Mouse (Mus musculus): ENCODE measurements around the gene Pim3. TPM values are rescaled to one million over a fixed set of nuclear protein-coding genes. Genes with fewer than 3 reads are reported as not detected.
A peak's percentile ranks its signal among the peaks of the same experiment; 100 is the strongest.

The Pim3 gene
- polyA plus RNA-seq, 1 experiment from 2014 or later, result 46.6 TPM

DNA sequence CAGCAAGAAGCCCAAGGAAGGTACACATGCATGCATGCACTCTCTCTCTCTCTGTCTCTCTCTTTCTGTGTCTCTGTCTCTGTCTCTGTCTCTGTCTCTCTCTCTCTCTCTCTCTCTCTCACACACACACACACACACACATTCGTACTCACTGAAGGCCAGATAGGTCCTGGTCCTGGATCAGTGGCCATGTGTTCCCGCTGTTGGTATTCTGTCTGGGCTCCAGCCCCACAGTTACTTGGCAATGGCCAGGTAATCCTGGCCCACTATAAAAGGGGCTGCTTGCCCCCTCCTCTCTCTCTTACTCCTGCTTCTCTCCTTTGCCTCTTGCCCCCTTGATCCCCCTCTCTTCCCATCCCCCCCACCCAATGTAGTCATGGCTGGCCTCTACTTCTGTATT, 20.8 kb upstream of the Pim3 start:
- no peaks in the 10 kb centered on the region for H3K36me3 ChIP-seq
- H3K27me3 ChIP-seq (ENCODE audit: low read depth, poor library complexity, severe bottlenecking), result no peaks in the 10 kb centered on the region
- H3K4me1 ChIP-seq, result peaks cover 60% of the 10 kb centered on the region
- WGBS, result 96% methylated on average over 2 of the region's 2 CpGs
- peak overlapping the region; percentile 14; the same call in 1 of the 2 replicates for H3K27ac ChIP-seq
- no peak overlapping the region for H3K4me3 ChIP-seq
- H3K9me3 ChIP-seq (replicated peaks), result no peaks in the 10 kb centered on the region
- no peak for DNase-seq (ENCODE audit: low spot score)

DNA sequence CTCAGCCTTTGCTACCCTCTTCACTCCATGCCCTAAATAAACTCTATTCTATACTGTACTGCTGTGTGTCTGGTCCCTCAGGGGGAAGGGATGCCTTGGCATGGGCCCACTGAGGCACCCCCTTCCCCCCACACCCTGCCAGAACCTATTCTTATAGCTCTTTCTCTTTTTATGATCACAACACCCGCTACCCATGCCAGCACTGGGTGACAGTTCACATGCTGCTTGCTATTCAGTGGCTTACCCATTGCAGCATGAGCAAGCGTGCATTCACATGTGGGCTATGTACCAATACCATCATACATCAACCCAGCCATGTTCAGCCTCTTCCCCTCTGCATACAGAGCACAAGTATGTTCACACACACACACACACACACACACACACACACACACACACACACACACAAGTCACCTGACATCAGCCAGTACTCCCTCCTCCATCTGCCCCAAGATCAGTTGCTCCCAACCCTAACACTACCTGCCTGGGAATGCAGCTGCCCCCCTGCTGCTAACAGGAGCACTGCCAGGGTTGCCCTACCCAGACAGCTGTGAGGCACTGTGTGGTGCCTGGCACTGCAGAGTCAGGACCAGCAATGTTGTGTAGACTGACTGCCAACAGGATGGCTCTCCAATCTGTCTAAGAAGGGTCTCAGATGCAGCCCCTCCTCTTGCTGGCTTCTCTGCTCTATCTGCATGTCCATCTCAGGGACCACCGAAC, 20.2 kb upstream of the Pim3 start:
- Histone ChIP-seq H3K36me3 (no peaks in the 10 kb centered on the region), H3K4me1 (peaks cover 55% of the 10 kb centered on the region), H3K27me3 (ENCODE audit: low read depth, poor library complexity, severe bottlenecking) (no peaks in the 10 kb centered on the region), H3K4me3 (no peak overlapping the region), H3K9me3 (replicated peaks) (no peaks in the 10 kb centered on the region), H3K27ac (peak overlapping the region; percentile 53; the same call in 1 of the 2 replicates)
- no peak for DNase-seq (ENCODE audit: low spot score)
- 87% methylated on average over 3 of the region's 3 CpGs for WGBS

DNA sequence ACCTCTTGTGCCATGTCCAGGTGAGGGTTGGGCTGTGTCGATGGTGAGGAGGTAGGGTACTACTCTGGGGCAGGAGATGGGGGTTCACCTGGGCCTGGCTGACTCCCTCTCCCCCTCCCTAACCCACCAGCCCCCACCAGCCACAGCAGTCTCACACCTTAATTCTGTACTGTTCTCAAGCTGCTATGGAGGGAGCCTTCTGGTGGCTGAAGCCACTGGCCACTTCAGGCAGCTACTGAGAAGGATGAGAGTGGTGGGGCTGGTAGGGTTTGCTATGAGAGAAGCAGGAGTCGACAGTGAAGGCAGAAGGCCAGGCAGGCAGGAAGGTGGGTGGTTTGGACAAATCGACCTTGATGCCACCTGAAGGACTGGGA, 19.7 kb upstream of the Pim3 start:
- no peaks in the 10 kb centered on the region for H3K36me3 ChIP-seq
- peak overlapping the region; percentile 53; the same call in 1 of the 2 replicates for H3K27ac ChIP-seq
- H3K4me1 ChIP-seq, result peaks cover 50% of the 10 kb centered on the region
- WGBS, result 81% methylated on average over 3 of the region's 3 CpGs
- DNase-seq (ENCODE audit: low spot score), result no peak
- no peak overlapping the region for H3K4me3 ChIP-seq
- no peaks in the 10 kb centered on the region for H3K9me3 ChIP-seq (replicated peaks)
- H3K27me3 ChIP-seq (ENCODE audit: low read depth, poor library complexity, severe bottlenecking), result no peaks in the 10 kb centered on the region

DNA sequence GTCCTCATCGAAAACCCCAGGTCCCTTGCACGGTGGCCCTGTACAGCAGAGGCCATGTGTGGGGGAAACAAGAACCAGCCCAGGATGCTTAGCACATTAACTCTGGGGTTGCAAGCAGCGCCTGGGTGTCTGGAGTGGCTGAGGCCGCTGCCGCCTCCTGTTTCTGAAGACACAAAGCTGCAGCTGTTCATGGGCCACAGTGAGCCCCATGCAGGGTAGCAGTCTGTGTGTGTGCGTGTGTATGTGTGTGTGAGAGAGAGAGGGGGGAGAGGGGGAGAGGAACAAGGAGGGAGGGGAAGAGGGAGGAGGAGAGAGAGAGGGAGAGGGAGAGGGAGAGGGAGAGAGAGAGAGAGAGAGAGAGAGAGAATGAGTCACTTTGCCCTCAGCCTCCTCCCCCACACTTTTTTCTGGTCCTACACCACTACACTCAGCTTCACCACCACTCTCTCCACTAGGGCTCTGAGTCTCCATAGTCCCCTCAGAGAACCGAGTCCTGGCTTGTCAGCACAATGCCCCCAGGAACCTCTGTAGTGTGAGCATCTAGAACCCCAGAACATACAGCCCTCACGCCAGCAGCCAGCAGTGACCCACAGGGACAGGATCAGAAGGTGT, 18.4 kb upstream of the Pim3 start:
- H3K36me3 ChIP-seq, result no peaks in the 10 kb centered on the region
- H3K4me1 ChIP-seq, result peaks cover 40% of the 10 kb centered on the region
- 50% methylated on average over 8 of the region's 8 CpGs for WGBS
- peak overlapping the region; percentile 37 for H3K27ac ChIP-seq
- DNase-seq (ENCODE audit: low spot score), result no peak
- H3K27me3 ChIP-seq (ENCODE audit: low read depth, poor library complexity, severe bottlenecking), result no peaks in the 10 kb centered on the region
- H3K4me3 ChIP-seq, result no peak overlapping the region
- no peaks in the 10 kb centered on the region for H3K9me3 ChIP-seq (replicated peaks)

DNA sequence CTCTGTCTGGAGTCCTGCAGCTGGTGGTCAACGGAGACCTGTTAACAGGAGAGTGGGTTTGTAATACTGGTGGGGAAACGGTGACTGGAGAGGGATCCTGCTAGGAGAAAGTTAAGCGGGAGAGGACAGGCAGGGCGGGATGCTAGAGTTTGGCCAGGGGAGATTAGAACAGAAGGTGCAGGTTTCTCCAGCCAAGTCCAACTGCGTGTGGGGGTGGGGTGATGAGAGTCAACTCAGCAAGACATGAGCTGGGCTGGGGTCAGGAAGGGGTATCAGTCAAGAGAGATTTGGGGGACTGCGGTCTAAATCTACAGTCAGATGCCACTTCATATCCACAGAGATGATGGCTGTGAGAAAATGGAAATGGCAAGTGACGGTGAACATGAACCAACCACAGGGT, 17.0 kb upstream of the Pim3 start:
- H3K4me1 ChIP-seq, result peaks cover 26% of the 10 kb centered on the region
- WGBS, result 87% methylated on average over 7 of the region's 7 CpGs
- H3K27ac ChIP-seq, result no peak overlapping the region
- H3K36me3 ChIP-seq, result no peaks in the 10 kb centered on the region
- H3K27me3 ChIP-seq (ENCODE audit: low read depth, poor library complexity, severe bottlenecking), result no peaks in the 10 kb centered on the region
- H3K9me3 ChIP-seq (replicated peaks), result no peaks in the 10 kb centered on the region
- no peak for DNase-seq (ENCODE audit: low spot score)
- no peak overlapping the region for H3K4me3 ChIP-seq

DNA sequence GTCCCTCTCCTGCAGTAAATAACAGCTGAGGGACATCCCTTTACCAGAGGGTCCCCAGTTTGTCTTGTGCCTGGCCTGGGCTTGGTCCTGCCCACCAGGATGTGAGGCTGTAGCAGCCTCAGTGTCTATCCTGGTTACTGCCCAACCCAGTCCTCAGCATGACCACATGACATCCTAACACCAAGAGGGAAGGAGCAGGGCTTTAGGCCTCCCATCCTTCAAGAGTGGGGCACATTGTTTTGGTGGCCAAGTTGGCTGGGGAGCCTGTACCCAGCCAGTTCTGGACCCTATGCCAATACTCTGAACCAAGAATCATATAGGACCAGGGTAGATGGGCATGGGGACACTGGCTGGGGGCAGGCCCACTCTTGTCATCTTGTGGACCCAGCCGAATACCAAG, 13.3 kb upstream of the Pim3 start:
- Histone ChIP-seq H3K9me3 (replicated peaks) (no peaks in the 10 kb centered on the region), H3K4me3 (no peak overlapping the region), H3K27ac (no peak overlapping the region), H3K36me3 (no peaks in the 10 kb centered on the region), H3K4me1 (peaks cover 15% of the 10 kb centered on the region), H3K27me3 (ENCODE audit: low read depth, poor library complexity, severe bottlenecking) (no peaks in the 10 kb centered on the region)
- no peak for DNase-seq (ENCODE audit: low spot score)
- 100% methylated on average over 1 of the region's 1 CpGs for WGBS

DNA sequence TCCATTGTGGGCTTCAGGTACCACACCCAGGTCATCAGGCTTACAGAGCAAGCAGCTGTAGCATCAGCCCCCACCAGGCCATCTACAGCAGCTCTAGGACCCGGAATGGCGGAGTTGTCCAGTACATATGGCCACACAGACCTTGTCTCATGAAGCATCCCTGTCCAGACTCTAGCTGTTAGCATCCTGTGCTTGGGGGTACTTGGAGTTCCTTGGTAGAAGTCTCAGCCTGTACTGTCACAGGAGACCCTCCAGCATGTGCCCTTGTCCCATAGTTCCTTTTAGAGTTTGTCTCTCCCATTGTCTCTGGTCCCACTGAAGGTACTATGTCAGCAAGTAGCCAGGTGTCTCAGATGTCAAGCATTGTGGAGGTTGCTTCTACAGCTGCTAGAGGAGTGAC, 12.4 kb upstream of the Pim3 start:
- Histone ChIP-seq H3K4me3 (no peak overlapping the region), H3K27ac (no peak overlapping the region), H3K27me3 (ENCODE audit: low read depth, poor library complexity, severe bottlenecking) (no peaks in the 10 kb centered on the region), H3K9me3 (replicated peaks) (no peaks in the 10 kb centered on the region), H3K4me1 (peaks cover 19% of the 10 kb centered on the region), H3K36me3 (no peaks in the 10 kb centered on the region)
- DNase-seq (ENCODE audit: low spot score), result no peak
- 96% methylated on average over 2 of the region's 2 CpGs for WGBS

DNA sequence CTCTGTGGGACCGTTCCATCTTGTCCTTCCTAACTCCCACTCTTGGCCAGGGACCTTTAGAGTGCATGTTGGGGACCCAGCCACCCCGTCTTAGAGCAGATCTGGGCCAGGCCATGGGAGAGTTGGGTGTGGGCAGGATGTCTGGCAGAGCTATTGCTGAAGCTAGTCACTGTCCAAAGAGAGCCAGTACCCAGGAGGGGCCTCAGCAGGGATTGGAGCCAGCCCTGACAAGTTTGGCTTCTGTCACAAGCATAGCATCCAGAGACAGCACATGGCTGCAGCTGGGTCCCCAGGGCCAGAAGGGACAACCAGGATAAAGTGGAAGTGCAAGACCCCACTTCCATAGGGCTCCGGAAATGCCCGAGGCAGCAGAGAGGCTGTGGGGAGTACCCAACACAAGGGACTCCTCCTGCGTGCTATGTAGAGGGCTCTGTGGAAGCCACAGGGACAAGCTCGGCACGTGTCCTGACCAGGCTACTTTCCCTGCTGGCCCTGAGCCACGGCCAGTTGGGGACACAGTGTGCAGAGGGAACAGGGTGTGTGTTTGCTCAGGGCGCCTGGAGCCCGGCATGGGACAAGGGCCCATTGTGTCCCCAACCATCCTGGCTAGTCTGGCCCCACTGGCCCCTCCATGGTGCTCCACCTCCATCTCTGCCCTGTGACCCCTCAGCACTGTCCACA, 11.7 kb upstream of the Pim3 start:
- H3K27me3 ChIP-seq (ENCODE audit: low read depth, poor library complexity, severe bottlenecking), result no peaks in the 10 kb centered on the region
- no peak overlapping the region for H3K4me3 ChIP-seq
- H3K36me3 ChIP-seq, result no peaks in the 10 kb centered on the region
- H3K4me1 ChIP-seq, result peaks cover 24% of the 10 kb centered on the region
- DNase-seq (ENCODE audit: low spot score), result no peak
- peak overlapping the region; percentile 42; the same call in 1 of the 2 replicates for H3K27ac ChIP-seq
- no peaks in the 10 kb centered on the region for H3K9me3 ChIP-seq (replicated peaks)
- 72% methylated on average over 10 of the region's 10 CpGs for WGBS

DNA sequence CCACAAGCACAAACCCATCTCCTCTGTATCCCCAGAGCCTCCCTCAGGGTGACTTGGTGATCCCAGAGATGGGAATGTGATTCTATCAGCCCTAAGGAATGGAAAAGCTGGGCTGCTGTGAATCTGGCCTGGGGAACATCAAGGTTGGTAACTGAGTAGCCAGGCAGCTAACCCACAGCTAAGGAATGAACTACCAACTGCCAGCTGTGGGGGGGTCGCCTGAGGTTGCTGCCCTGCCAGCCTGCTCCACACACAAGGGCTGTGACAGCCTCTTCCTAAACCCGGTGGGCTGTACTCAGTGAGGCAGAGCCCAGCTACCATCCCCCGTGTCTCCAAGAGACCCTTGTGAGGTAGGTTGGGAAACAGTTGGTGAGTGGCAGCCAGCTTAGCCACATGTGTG, 10.9 kb upstream of the Pim3 start:
- 65% methylated on average over 3 of the region's 3 CpGs for WGBS

DNA sequence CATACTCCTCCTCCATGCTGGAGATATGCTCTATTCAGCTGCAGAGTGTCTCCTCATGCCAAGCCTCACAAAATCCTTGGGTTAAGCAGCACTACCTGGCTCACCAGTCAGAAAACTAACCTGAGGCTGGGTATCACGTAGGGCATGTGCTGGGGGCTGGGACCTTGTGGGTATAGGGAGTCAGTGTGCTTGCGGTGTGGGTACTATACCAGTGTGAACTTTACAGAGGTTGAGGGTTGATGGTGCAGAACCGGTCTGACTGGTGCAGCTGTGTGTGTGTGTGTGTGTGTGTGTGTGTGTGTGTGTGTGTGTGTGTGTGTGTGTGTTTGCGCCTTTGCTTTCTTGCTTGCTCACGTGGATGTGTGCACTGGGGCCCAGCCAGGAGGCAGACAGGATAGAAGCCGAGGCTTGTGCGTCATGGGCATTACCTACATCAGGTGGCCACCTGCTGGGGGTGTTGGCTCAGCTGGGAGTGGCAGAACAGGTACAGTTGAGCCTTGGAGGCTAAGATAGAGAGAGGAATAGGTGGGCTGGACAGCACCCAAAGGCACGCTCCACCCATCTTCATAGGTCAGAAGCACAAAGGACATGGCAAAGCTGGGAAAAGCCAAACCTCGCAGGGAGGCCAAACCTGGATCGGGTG, 10.4 kb upstream of the Pim3 start:
- no peaks in the 10 kb centered on the region for H3K27me3 ChIP-seq (ENCODE audit: low read depth, poor library complexity, severe bottlenecking)
- 82% methylated on average over 10 of the region's 10 CpGs for WGBS
- no peaks in the 10 kb centered on the region for H3K36me3 ChIP-seq
- H3K9me3 ChIP-seq (replicated peaks), result no peaks in the 10 kb centered on the region
- no peak for DNase-seq (ENCODE audit: low spot score)
- no peak overlapping the region for H3K4me3 ChIP-seq
- H3K27ac ChIP-seq, result no peak overlapping the region
- H3K4me1 ChIP-seq, result peaks cover 29% of the 10 kb centered on the region

More for the DNA sequence above, 10.9 kb upstream of the Pim3 start:
- Histone ChIP-seq H3K27me3 (ENCODE audit: low read depth, poor library complexity, severe bottlenecking) (no peaks in the 10 kb centered on the region), H3K36me3 (no peaks in the 10 kb centered on the region), H3K4me1 (peaks cover 29% of the 10 kb centered on the region), H3K27ac (0 out of 2 replicates have a peak overlapping the region, but pooled peaks have one; percentile 42), H3K4me3 (no peak overlapping the region), H3K9me3 (replicated peaks) (no peaks in the 10 kb centered on the region)
- DNase-seq (ENCODE audit: low spot score), result no peak

DNA sequence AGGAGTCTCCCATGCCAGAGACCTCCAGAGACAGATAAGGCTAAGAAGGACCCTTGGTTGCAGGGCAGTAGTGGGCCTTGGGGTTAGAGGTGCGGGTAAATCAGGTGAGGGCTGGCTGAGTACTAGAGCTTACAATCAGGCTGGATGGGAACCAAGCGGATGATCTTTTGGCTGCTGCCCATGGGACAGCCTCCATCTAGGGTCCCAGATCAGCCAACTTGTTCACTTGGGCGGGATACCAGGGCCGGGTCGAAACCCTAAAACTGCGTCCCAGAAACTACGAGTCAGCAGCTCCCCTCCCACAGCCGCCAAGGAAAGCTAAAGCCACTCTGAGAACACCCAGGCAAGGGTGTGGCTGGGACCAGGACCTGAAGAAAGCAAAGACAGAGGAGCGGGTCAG, 8.9 kb upstream of the Pim3 start:
- H3K27ac ChIP-seq, result no peak overlapping the region
- WGBS, result 85% methylated on average over 9 of the region's 9 CpGs
- H3K36me3 ChIP-seq, result no peaks in the 10 kb centered on the region
- H3K9me3 ChIP-seq (replicated peaks), result no peaks in the 10 kb centered on the region
- no peak for DNase-seq (ENCODE audit: low spot score)
- peaks cover 29% of the 10 kb centered on the region for H3K4me1 ChIP-seq
- H3K4me3 ChIP-seq, result no peak overlapping the region
- no peaks in the 10 kb centered on the region for H3K27me3 ChIP-seq (ENCODE audit: low read depth, poor library complexity, severe bottlenecking)

DNA sequence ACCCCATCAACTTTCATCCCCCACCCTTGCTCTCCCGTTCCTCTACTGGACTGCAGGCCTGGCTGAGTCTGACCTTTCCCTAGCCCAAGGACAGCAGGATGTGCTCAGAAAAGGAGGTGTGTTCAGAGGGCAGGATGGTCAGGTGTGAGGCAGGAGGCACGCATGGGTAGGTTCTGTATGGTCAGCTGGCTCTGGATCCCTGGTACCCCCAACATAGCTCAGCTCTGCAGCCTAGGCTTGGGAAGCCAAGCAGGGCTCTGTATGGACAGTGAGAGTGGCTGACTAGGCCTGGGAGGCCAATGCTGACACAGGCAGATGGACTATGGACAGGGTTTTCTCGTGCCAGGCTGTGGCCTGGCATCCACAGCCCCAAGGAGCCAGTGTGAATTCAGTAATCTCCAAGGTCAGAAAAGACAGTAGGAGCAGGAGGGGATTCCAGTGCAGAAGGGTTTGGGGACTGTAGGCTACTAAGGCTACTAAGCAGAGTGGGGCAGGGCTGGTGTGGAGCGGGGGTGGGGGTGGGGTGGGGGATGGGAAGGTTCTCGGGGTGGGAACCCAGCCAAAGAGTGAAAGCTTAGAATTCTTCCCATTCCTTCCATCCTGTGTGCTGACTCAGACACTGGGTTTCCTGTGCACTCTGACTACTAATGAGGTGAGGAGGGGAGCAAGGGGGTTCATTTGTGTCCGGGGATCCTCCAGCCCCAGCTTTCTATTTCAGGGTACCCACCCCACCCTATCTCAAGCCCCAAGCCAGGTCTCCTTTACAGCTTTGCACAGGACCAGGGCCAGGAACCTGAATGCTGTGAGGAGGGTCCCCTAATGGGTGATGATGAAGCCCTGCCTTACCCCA, 7.6 kb upstream of the Pim3 start:
- Histone ChIP-seq H3K36me3 (no peaks in the 10 kb centered on the region), H3K9me3 (replicated peaks) (no peaks in the 10 kb centered on the region), H3K4me3 (no peak overlapping the region), H3K27me3 (ENCODE audit: low read depth, poor library complexity, severe bottlenecking) (no peaks in the 10 kb centered on the region), H3K4me1 (peaks cover 33% of the 10 kb centered on the region), H3K27ac (peak overlapping the region; percentile 30; the same call in 1 of the 2 replicates)
- 65% methylated on average over 6 of the region's 6 CpGs for WGBS
- DNase-seq (ENCODE audit: low spot score), result no peak

Data from limb, embryonic 10.5 days (tissue).